Mouse (Mus musculus) forebrain, embryonic 12.5 days (tissue): Measurements from ENCODE around the gene Lurap1. TPM values are rescaled to one million over a fixed set of nuclear protein-coding genes. Genes with fewer than 3 reads are reported as not detected.

Experiments used
- ATAC-seq: fragments of 200-750 bp; cut with Nextera tagmentation; 2 replicates; pipeline ENCODE4 v1.8.0; 2017; ENCODE audit warnings: moderate TSS enrichment; ENCODE audit not compliant: low FRiP score
- H3K27ac ChIP-seq: fragments of 300-500 bp; sonication (generic); 2 replicates; pipeline ENCODE4 v1.5.1; 2016; ENCODE audit warnings: mild to moderate bottlenecking
- H3K27me3 ChIP-seq: fragments of 300-500 bp; sonication (generic); 2 replicates; pipeline ENCODE4 v1.6.1; 2016; ENCODE audit warnings: mild to moderate bottlenecking
- H3K36me3 ChIP-seq: fragments of 300-500 bp; sonication (generic); replicated peaks from 2 replicates; pipeline ENCODE4 v1.6.1; 2016; ENCODE audit warnings: mild to moderate bottlenecking
- H3K4me1 ChIP-seq: fragments of 300-500 bp; sonication (generic); 2 replicates; pipeline ENCODE4 v1.6.1; 2016
- H3K4me2 ChIP-seq: fragments of 300-500 bp; sonication (generic); 2 replicates; pipeline ENCODE4 v1.6.1; 2016; ENCODE audit warnings: mild to moderate bottlenecking, moderate library complexity
- H3K4me3 ChIP-seq: fragments of 300-500 bp; sonication (generic); replicated peaks from 2 replicates; pipeline ENCODE4 v1.5.1; 2016; ENCODE audit warnings: mild to moderate bottlenecking
- H3K9ac ChIP-seq: fragments of 300-500 bp; sonication (generic); 2 replicates; pipeline ENCODE4 v1.6.1; 2016; ENCODE audit warnings: mild to moderate bottlenecking
- H3K9me3 ChIP-seq: fragments of 300-500 bp; sonication (generic); 2 replicates; pipeline ENCODE4 v1.6.1; 2016
- WGBS: fragments of 180-500 bp; shearing (Covaris S2); methylation state at CpG from one replicate; pipeline ENCODE4 v1.1.7; 2016; 5-methylcytosine and 5-hydroxymethylcytosine counted together
- polyA plus RNA-seq: library from polyadenylated mRNA; unstranded; fragments of >200 nt; fragmentation: Nextera tagmentation; extraction: Ambion mirVana; gene quantifications from 2 replicates; pipeline ENCODE4 v1.2.1, GENCODE M21; 2016

The Lurap1 gene
- polyA plus RNA-seq, 1 experiment from 2014 or later = 2.0 TPM

DNA sequence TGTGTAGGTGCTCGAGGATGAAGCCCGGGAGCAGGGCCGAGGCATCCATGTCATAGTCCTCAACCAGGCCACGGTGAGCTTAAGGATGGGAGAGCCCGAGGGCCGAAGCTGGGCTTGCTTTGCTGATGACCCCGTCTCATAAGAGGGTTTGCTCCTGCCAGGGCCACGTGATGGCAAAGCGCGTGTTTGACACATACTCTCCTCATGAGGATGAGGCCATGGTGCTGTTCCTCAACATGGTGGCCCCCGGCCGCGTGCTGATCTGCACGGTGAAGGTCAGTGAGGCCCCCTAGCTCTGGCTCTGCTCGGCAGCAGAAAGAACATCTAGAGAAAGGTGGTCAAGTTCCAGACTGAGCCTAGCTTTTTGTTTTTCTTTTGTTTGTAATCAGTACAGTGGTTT is 1.6 kb upstream of the Lurap1 start:
- no peak overlapping the region for H3K9ac ChIP-seq
- no peak overlapping the region for H3K4me2 ChIP-seq
- H3K27me3 ChIP-seq = no peaks in the 10 kb centered on the region
- ATAC-seq = no peak
- H3K4me3 ChIP-seq = no peak overlapping the region
- no peak overlapping the region for H3K27ac ChIP-seq
- 96% methylated on average over 15 of the region's 15 CpGs for WGBS
- peaks cover 13% of the 10 kb centered on the region for H3K4me1 ChIP-seq
- peaks cover 60% of the 10 kb centered on the region for H3K36me3 ChIP-seq
- no peaks in the 10 kb centered on the region for H3K9me3 ChIP-seq

DNA sequence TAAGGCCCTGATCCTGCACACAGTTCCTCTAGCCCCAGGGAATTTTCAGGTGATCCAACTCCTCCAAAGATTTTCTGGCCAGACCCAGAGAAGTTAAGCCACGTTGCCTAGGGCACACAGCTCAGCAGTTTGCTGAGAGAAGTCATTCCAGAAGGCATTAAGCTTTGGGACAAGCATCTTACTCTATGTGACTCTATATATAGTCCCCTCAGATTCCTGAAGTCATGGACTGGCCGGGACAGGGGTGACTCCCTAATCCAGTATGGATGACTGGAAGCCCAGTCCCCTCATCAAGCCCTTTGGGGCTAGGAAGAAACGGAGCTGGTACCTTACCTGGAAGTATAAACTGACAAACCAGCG is 296 bp downstream of the Lurap1 start:
- Histone ChIP-seq H3K36me3 (peaks cover 42% of the 10 kb centered on the region), H3K27ac (peak overlapping the region; percentile 75), H3K27me3 (no peaks in the 10 kb centered on the region), H3K4me2 (peak overlapping the region; percentile 74), H3K9ac (peak overlapping the region; percentile 91), H3K4me3 (peak overlapping the region; percentile 72), H3K4me1 (peaks cover 13% of the 10 kb centered on the region), H3K9me3 (no peaks in the 10 kb centered on the region)
- ATAC-seq = peak; percentile 19; the same call in 1 of the 2 replicates
- 27% methylated on average over 4 of the region's 4 CpGs for WGBS

- H3K4me3 ChIP-seq = peak overlapping the region; percentile 72
- H3K27me3 ChIP-seq = no peaks in the 10 kb centered on the region
- peak overlapping the region; percentile 88 for H3K27ac ChIP-seq
- ATAC-seq = peak; percentile 89
- peaks cover 36% of the 10 kb centered on the region for H3K36me3 ChIP-seq
- H3K4me2 ChIP-seq = peak overlapping the region; percentile 74
- H3K9ac ChIP-seq = peak overlapping the region; percentile 91
- H3K9me3 ChIP-seq = no peaks in the 10 kb centered on the region
- under 1% methylated on average over 70 of the region's 73 CpGs for WGBS
- peaks cover 13% of the 10 kb centered on the region for H3K4me1 ChIP-seq
These were observed 829 bp downstream of the Lurap1 start for GRCm38 (mm10) chr4:116150156-116150861.

- H3K4me1 ChIP-seq = peaks cover 13% of the 10 kb centered on the region
- H3K9ac ChIP-seq = peak overlapping the region; percentile 91
- no peaks in the 10 kb centered on the region for H3K9me3 ChIP-seq
- H3K4me3 ChIP-seq = peak overlapping the region; percentile 72
- H3K27me3 ChIP-seq = no peaks in the 10 kb centered on the region
- ATAC-seq = peak; percentile 16
- 17% methylated on average over 6 of the region's 6 CpGs for WGBS
- H3K36me3 ChIP-seq = peaks cover 31% of the 10 kb centered on the region
- peak overlapping the region; percentile 88 for H3K27ac ChIP-seq
- H3K4me2 ChIP-seq = peak overlapping the region; percentile 74
These were observed 1.4 kb downstream of the Lurap1 start for GRCm38 (mm10) chr4:116149812-116150155.

DNA sequence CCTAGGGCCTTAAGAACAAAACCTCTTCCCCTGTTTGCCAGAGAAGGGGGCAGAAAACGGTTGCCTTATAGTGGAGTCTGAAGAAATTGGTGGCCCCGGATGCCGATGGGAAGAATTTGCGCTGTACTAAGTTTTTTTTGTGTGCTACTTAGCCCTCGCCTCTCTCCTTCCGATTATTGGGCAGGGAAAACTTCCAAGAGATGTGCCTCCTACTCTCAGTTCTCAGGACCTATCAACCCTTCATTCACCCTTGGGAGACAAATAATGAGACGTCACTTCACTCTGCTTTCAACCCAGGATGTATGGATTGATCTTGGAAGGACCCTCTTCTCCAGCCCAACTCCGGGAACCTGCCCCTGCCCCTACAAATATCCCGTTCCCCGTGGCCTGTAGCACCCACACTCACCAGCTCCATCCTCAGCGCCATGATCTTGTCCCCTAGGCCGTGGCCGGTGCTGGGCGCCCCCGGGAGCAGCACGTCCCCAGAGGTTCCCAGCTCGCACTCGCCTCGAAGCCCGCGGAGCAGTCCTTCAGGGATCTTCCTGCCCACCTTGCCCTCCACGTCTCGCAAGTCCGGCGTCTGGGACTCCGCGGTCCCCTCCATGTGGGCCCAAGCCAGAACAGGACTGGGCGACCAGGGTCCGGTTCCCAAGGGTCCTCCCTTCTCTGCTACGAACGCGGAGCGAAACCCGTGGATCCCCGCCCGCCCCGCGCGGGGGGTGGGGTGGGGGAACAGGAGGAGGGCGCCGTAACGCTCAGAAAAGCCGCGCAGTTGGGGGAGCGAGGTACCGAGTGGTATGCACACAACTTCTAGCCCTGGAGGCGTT is 7.0 kb downstream of the Lurap1 start:
- peak; percentile 79 for ATAC-seq
- Histone ChIP-seq H3K4me2 (peak overlapping the region; percentile 86), H3K4me1 (peaks cover 16% of the 10 kb centered on the region), H3K9ac (peak overlapping the region; percentile 71), H3K27ac (no peak overlapping the region), H3K9me3 (no peaks in the 10 kb centered on the region), H3K27me3 (peaks cover 13% of the 10 kb centered on the region; the same call in 1 of the 2 replicates), H3K36me3 (no peaks in the 10 kb centered on the region), H3K4me3 (peak overlapping the region; percentile 66)
- WGBS = under 1% methylated on average over 47 of the region's 47 CpGs

- peak overlapping the region; percentile 66 for H3K4me3 ChIP-seq
- WGBS = 19% methylated on average over 7 of the region's 7 CpGs
These were observed 7.8 kb downstream of the Lurap1 start for GRCm38 (mm10) chr4:116143317-116143811.

DNA sequence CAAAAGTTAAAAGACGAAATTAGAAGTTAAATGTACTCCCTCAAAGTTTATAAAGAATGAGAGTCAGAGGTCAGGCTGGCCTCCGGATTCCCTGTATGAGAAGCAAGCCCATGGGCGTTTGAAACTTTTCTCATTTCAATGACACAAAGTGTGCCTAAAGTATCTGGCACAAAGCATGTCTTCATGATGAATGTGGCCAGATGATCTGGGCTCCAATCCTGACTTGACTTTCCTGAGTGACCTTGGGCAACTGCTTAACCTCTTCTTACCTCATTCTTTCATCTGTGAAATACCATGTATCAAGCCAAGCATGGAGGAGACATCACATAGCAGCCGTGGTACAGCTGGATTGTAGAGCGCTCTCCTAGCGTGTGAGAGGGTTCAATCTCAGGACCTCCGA is 8.9 kb downstream of the Lurap1 start:
- no peaks in the 10 kb centered on the region for H3K36me3 ChIP-seq
- H3K9ac ChIP-seq = no peak overlapping the region
- H3K4me3 ChIP-seq = no peak overlapping the region
- no peak overlapping the region for H3K4me2 ChIP-seq
- no peaks in the 10 kb centered on the region for H3K9me3 ChIP-seq
- no peak overlapping the region for H3K27ac ChIP-seq
- 82% methylated on average over 7 of the region's 7 CpGs for WGBS
- H3K27me3 ChIP-seq = peaks cover 13% of the 10 kb centered on the region; the same call in 1 of the 2 replicates
- H3K4me1 ChIP-seq = peaks cover 16% of the 10 kb centered on the region
- no peak for ATAC-seq

More at GRCm38 (mm10) chr4:116143317-116143811, 7.8 kb downstream of the Lurap1 start:
- Histone ChIP-seq H3K27ac (no peak overlapping the region), H3K9ac (no peak overlapping the region), H3K4me2 (peak overlapping the region; percentile 86), H3K9me3 (no peaks in the 10 kb centered on the region), H3K27me3 (peaks cover 13% of the 10 kb centered on the region; the same call in 1 of the 2 replicates), H3K36me3 (no peaks in the 10 kb centered on the region), H3K4me1 (peaks cover 16% of the 10 kb centered on the region)
- no peak for ATAC-seq

DNA sequence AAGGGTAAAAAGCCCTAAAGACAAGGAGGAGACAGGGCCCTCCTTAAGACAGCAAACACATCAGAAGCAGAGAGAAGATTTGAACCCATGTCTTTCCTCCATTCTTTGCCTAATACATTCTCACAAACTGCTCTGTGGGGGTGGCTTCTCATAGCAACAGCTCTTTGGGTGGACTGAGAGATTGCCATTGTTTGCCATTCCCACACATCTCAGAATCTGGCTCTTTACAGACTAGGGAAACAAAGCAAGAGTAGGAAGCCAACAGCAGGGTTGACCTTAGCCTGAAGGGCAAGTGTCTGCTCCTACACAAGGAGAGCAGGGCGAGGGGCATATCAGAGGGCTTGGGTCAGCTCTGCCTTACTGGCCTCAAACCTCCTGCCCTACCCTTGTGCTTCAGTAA is 9.4 kb downstream of the Lurap1 start:
- 82% methylated on average over 1 of the region's 1 CpGs for WGBS
- H3K27me3 ChIP-seq = peaks cover 13% of the 10 kb centered on the region; the same call in 1 of the 2 replicates
- no peak overlapping the region for H3K27ac ChIP-seq
- H3K9me3 ChIP-seq = no peaks in the 10 kb centered on the region
- H3K36me3 ChIP-seq = no peaks in the 10 kb centered on the region
- no peak overlapping the region for H3K9ac ChIP-seq
- no peak overlapping the region for H3K4me2 ChIP-seq
- H3K4me3 ChIP-seq = no peak overlapping the region
- ATAC-seq = no peak
- H3K4me1 ChIP-seq = peaks cover 19% of the 10 kb centered on the region

- no peaks in the 10 kb centered on the region for H3K36me3 ChIP-seq
- H3K9ac ChIP-seq = no peak overlapping the region
- H3K27ac ChIP-seq = no peak overlapping the region
- peaks cover 21% of the 10 kb centered on the region for H3K4me1 ChIP-seq
- no peaks in the 10 kb centered on the region for H3K9me3 ChIP-seq
- peaks cover 13% of the 10 kb centered on the region; the same call in 1 of the 2 replicates for H3K27me3 ChIP-seq
- no peak for ATAC-seq
- WGBS = 86% methylated on average over 7 of the region's 7 CpGs
- no peak overlapping the region for H3K4me2 ChIP-seq
- no peak overlapping the region for H3K4me3 ChIP-seq
These were observed 10.2 kb downstream of the Lurap1 start for GRCm38 (mm10) chr4:116140801-116141574.

DNA sequence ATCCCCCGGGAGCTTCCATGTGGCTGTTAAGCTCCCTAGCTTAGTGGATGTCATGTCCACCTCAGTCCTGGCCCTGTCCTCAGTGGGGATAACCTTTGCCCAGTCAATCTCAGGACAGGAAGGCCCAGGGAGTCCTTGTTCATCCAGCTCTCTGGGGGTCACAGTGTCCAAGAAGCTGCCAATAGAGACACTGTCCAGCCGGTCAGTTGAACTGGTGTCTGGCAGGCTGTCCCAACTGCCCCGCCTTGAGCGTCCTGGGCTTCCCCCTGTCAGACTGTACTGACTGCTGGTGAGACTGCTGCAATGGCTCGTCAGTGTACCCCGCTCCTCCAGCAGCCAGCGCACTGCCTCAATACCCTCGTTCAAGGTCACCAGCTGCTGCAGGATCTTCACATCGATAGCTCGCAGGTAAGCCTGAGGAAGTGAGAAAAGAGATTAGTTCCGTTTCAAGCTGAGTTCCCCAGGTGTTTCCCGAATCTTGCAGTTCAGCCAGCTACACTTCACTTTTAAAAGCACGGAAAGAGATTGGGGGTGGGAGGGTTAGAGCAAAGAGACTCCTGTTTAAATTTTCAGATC is 13.6 kb downstream of the Lurap1 start:
- H3K4me3 ChIP-seq = no peak overlapping the region
- no peak overlapping the region for H3K4me2 ChIP-seq
- no peaks in the 10 kb centered on the region for H3K36me3 ChIP-seq
- H3K9me3 ChIP-seq = no peaks in the 10 kb centered on the region
- 54% methylated on average over 13 of the region's 13 CpGs for WGBS
- peaks cover 8% of the 10 kb centered on the region; the same call in 1 of the 2 replicates for H3K4me1 ChIP-seq
- H3K27me3 ChIP-seq = no peaks in the 10 kb centered on the region
- H3K27ac ChIP-seq = no peak overlapping the region
- H3K9ac ChIP-seq = no peak overlapping the region
- no peak for ATAC-seq

- Histone ChIP-seq H3K9ac (no peak overlapping the region), H3K27me3 (no peaks in the 10 kb centered on the region), H3K27ac (no peak overlapping the region), H3K4me3 (no peak overlapping the region), H3K4me2 (no peak overlapping the region), H3K9me3 (no peaks in the 10 kb centered on the region), H3K36me3 (0 out of 2 replicates have a peak, but pooled peaks cover 5% of the 10 kb centered on the region), H3K4me1 (peaks cover 5% of the 10 kb centered on the region; the same call in 1 of the 2 replicates)
- no peak for ATAC-seq
- 45% methylated on average over 2 of the region's 2 CpGs for WGBS
These were observed 16.1 kb downstream of the Lurap1 start for GRCm38 (mm10) chr4:116134990-116135389.
